Mouse (Mus musculus) thymus, adult 2 months (tissue): ENCODE data around the gene Depdc5.

ENCODE experiments used
- CTCF ChIP-seq: fragments of 200-500 bp; IDR thresholded peaks from 2 replicates; pipeline ENCODE4 v1.5.1; 2012; ENCODE audit warnings: mild to moderate bottlenecking, control low read depth, low read length, moderate library complexity, borderline replicate concordance; ENCODE audit not compliant: control insufficient read depth, poor library complexity, insufficient read depth; ENCODE audit errors: extremely low read depth
- POLR2A ChIP-seq: fragments of 200-500 bp; IDR thresholded peaks from 2 replicates; pipeline ENCODE4 v1.6.1; 2012; ENCODE audit warnings: mild to moderate bottlenecking, low read length, control low read depth, moderate library complexity; ENCODE audit not compliant: control insufficient read depth, poor library complexity, insufficient read depth; ENCODE audit errors: extremely low read depth

DNA sequence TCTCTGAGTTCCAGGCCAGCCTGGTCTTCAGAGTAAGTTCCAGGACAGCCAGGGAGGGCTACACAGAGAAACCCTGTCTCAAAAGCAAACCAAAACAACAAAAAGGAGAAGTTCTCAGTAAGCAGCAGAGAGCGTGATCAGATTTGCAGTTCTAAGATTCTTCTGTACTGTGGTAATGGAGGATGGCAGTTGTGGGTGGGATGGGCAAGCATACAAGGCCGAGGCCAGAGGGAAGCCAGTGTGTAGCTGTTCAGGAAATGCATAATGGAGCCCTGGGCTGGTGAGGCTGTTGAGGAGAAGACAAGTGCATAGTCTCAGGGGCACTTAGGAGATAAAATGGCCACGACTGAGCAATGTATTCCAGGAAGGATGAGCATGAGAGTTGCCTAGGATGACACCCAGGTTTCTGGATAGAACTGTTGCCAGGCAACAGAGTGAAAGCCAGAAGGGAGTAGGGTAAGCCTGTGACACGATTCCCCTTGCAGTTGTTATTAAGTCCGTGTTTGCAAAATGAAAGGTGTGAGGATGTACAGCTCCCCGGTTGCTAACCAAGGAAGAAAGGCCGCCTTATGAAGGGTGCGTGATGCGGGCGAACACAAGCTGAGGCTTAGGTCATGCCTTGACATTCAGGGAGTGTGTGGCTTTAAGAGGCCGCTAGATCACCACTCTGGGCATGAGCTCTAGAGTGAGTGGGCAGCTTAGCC, 142.1 kb downstream of the Depdc5 start:
- TF ChIP-seq CTCF (no peak), POLR2A (no peak)
